In the genomic region with DNA sequence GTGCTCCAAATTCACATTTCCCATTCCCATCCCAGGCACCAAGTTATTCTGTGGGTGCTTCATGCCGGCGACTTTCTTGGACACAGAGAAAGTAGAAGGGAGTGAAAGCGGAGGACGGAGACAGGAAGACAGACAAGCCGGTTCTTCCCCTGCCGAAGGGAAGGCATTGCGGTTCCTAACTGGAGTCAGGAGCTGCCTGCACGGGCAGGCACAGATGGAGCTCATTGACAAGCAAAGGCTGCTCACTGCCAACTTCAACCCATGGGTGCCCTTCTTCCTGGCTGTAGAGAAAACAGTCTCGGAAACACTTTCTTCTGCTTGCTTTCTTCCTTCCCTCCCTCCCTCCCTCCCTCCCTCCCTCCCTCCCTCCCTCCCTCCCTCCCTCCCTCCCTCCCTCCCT, we compare ENCODE assay signal across 29 mouse cellular contexts. TPM values are rescaled to one million over a fixed set of nuclear protein-coding genes. Genes with fewer than 3 reads are reported as not detected.
DNase-seq lines count a peak whose midpoint lies in the region; ATAC-seq and TF ChIP-seq lines count a peak whose summit lies in the region.
"Had no signal": no experiment of that assay in that cellular context is flagged by ENCODE, and none has a peak within 500 bp of the region (broad histone marks: within the 10 kb centered on the region; RNA-seq: fewer than 3 reads in every experiment).

No protein-coding gene starts in this region.

- no peak overlapping the region for H3K27ac ChIP-seq in forebrain, postnatal 0 days (ENCODE audit: low read depth, low read length)
- no peak overlapping the region for H3K27ac ChIP-seq in forebrain, embryonic 15.5 days (replicated peaks)
- H3K27ac ChIP-seq: forebrain, embryonic 12.5 days; heart, adult 2 months; kidney, embryonic 15.5 days; liver, embryonic 14.5 days; macrophage; neural tube, embryonic 12.5 days; stomach, postnatal 0 days had no signal

- no peak overlapping the region for H3K4me2 ChIP-seq in forebrain, postnatal 0 days (ENCODE audit: low read depth)
- H3K4me2 ChIP-seq in forebrain, embryonic 15.5 days (replicated peaks), result no peak overlapping the region
- H3K4me2 ChIP-seq: forebrain, embryonic 12.5 days; kidney, embryonic 15.5 days; neural tube, embryonic 12.5 days had no signal

- H3K4me3 ChIP-seq in forebrain, postnatal 0 days (ENCODE audit: low read depth, low read length), result no peak overlapping the region
- H3K4me3 ChIP-seq in forebrain, embryonic 15.5 days, result no peak overlapping the region
- H3K4me3 ChIP-seq: erythroblast, embryonic 14.5 days; forebrain, embryonic 12.5 days; heart, adult 2 months; kidney, embryonic 15.5 days; myocyte; neural tube, embryonic 12.5 days had no signal

- peak; percentile 51 for DNase-seq in forebrain, postnatal 0 days
- DNase-seq in right cerebral cortex, adult 18-20 months, result peak; percentile 24
- no peak for DNase-seq in right cerebral cortex, postnatal 14 days
- peak; percentile 13 to 45 for DNase-seq in layer of hippocampus, adult 18-20 months (ENCODE audit: low spot score in 2 of 2)
- peak; percentile 18 to 20 for DNase-seq in layer of hippocampus, postnatal 14 days (ENCODE audit: low spot score in 2 of 2)
- no peak for DNase-seq in embryo, embryonic 10.5 days (ENCODE audit: low spot score)
- DNase-seq: adrenal gland, postnatal 25 days; cerebellum, adult 8-10 months; heart, adult 2 months; heart, postnatal 14 days; kidney, adult 18-20 months; kidney, postnatal 25 days; liver; lung, adult 2 months; lung, postnatal 10 days; midbrain, embryonic 14.5 days; thymus, adult 18-20 months; thymus, postnatal 36 days had no signal

- H3K9ac ChIP-seq in forebrain, postnatal 0 days, result no peak overlapping the region
- no peak overlapping the region for H3K9ac ChIP-seq in forebrain, embryonic 15.5 days (replicated peaks)
- H3K9ac ChIP-seq: forebrain, embryonic 12.5 days; kidney, embryonic 15.5 days; liver, embryonic 14.5 days; neural tube, embryonic 12.5 days had no signal

- 69% methylated on average over 9 of the region's 9 CpGs for WGBS in forebrain, postnatal 0 days
- WGBS in forebrain, embryonic 15.5 days, result 81% methylated on average over 9 of the region's 9 CpGs

- TF ChIP-seq CTCF in forebrain, postnatal 0 days (IDR thresholded peaks at IDR 0.05; ENCODE audit: low read depth), result no peak

- no peaks in the 10 kb centered on the region for H3K27me3 ChIP-seq in forebrain, postnatal 0 days (ENCODE audit: insufficient read depth, low read length)
- H3K27me3 ChIP-seq in forebrain, embryonic 15.5 days, result no peaks in the 10 kb centered on the region
- H3K27me3 ChIP-seq: forebrain, embryonic 12.5 days; kidney, embryonic 15.5 days; neural tube, embryonic 12.5 days had no signal

- peak; percentile 73 for ATAC-seq in forebrain, postnatal 0 days
- ATAC-seq in forebrain, embryonic 15.5 days (replicated peaks), result no peak
- ATAC-seq: CD4-positive, CD25-positive, alpha-beta regulatory T cell, adult 4 months; hindbrain, embryonic 16.5 days had no signal

- no peaks in the 10 kb centered on the region for H3K36me3 ChIP-seq in forebrain, postnatal 0 days (ENCODE audit: insufficient read depth)
- H3K36me3 ChIP-seq in forebrain, embryonic 15.5 days, result no peaks in the 10 kb centered on the region
- H3K36me3 ChIP-seq: forebrain, embryonic 12.5 days; kidney, embryonic 15.5 days; neural tube, embryonic 12.5 days had no signal

- H3K4me1 ChIP-seq in forebrain, postnatal 0 days (ENCODE audit: insufficient read depth), result no peaks in the 10 kb centered on the region
- no peaks in the 10 kb centered on the region for H3K4me1 ChIP-seq in forebrain, embryonic 15.5 days
- H3K4me1 ChIP-seq: forebrain, embryonic 12.5 days; neural tube, embryonic 12.5 days had no signal

- H3K9me3 ChIP-seq in forebrain, postnatal 0 days (ENCODE audit: low read length), result no peaks in the 10 kb centered on the region
- no peaks in the 10 kb centered on the region for H3K9me3 ChIP-seq in forebrain, embryonic 15.5 days
- H3K9me3 ChIP-seq: forebrain, embryonic 12.5 days; kidney, embryonic 15.5 days; neural tube, embryonic 12.5 days had no signal

RNA-seq across cellular contexts. Expression of gene Plk2, which starts 43.8 kb away (rescaled TPM):
- total RNA-seq in forebrain, postnatal 0 days (2014; rRNA removed), result 257 and 310 TPM in 2 replicates
- polyA plus RNA-seq in forebrain, postnatal 0 days (2015; fragmentation: Nextera tagmentation; extraction: Ambion mirVana), result 217 and 222 TPM in 2 replicates
- polyA plus RNA-seq in forebrain, embryonic 15.5 days (2015; fragmentation: Nextera tagmentation; extraction: Ambion mirVana), result 177 and 183 TPM in 2 replicates
- total RNA-seq in layer of hippocampus, adult 18-20 months (2021), result 100 to 1,000 TPM; 243 to 293 TPM
- 100 to 1,000 TPM; 235 to 237 TPM for total RNA-seq in layer of hippocampus, postnatal 14 days (2021)
- polyA plus RNA-seq: erythroblast, embryonic 14.5 days had no signal

Comparison
In these comparisons a context has a peak if more than half of its experiments do, and no peak if none do; other contexts are left out.
1. DNase-seq: peak in forebrain, postnatal 0 days (single experiment), right cerebral cortex, adult 18-20 months (single experiment), layer of hippocampus, adult 18-20 months (2 of 2) and layer of hippocampus, postnatal 14 days (2 of 2); none in right cerebral cortex, postnatal 14 days (single experiment) and embryo, embryonic 10.5 days (single experiment).